Mouse (Mus musculus) Patski (cell line): ENCODE results near the gene St3gal2. TPM values are rescaled to one million over a fixed set of nuclear protein-coding genes. Genes with fewer than 3 reads are reported as not detected.
"Not testable (repeated sequence)": the region's sequence is repeated elsewhere in the genome, so short reads cannot be mapped to it uniquely, and the experiment has no call there.

Source experiments
- ATAC-seq: fragments of 100-300 bp; one replicate; pipeline ENCODE4 v1.8.0; 2021
- CTCF ChIA-PET: fragments of 350-600 bp; sonication (Branson Sonifier 250); formaldehyde crosslinking; loops from one replicate; lab custom pipeline; 2022; ENCODE audit warnings: inconsistent platforms; lab: Charles Lee
- POLR2A ChIA-PET: fragments of 350-600 bp; sonication (Branson Sonifier 250); formaldehyde crosslinking; loops from one replicate; lab custom pipeline; 2022; ENCODE audit warnings: antibody characterized with exemption, inconsistent platforms; lab: Charles Lee
- DNase-seq: peaks from one replicate; pipeline ENCODE4 v3.0.0-alpha.2; 2011; ENCODE audit warnings: low read depth, low spot score
- H3K27me3 ChIP-seq: fragments of 371-371 bp; one replicate; pipeline ENCODE4 v1.5.1; 2021
- CTCF ChIP-seq: fragments of 100-300 bp; IDR thresholded peaks from one replicate; pipeline ENCODE4 v1.5.1; 2021
- in situ Hi-C: fragments of 300-500 bp; cut with MboI; formaldehyde crosslinking; loops from 3 replicates; pipeline ENCODE4 v1.11.1; 2018; ENCODE audit warnings: low pct_unique_long_range_greater_than_20kb, mixed read lengths
- polyA plus RNA-seq: library from polyadenylated mRNA; unstranded; gene quantifications from one replicate; pipeline ENCODE4 v1.2.3, GENCODE M21; 2021

The St3gal2 gene
- polyA plus RNA-seq, 1 experiment from 2014 or later = 88.1 TPM

DNA sequence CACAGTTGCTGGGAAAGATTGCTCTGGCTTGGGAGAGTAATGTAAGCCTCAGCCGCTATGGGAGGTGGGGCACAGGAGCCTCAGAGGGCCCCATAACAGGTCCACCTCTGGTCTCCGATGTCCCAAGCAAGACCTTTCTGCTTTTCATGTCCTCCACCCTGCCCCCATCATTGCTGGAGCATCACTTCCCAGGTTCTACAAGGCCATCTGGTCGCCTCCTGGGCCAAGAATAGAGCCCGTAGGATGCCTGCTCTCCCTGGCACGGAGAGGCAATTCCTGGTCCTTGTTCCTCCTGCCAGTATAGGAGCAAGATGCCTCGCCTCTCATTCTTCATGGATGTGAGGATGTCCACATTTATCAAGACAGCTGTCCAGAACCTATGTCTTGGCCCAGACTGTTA, 40.2 kb downstream of the St3gal2 start:
- ATAC-seq (no peak), DNase-seq (no peak)
- no peak for TF ChIP-seq CTCF
- POLR2A ChIA-PET = no interaction called here
- in situ Hi-C loops = no loop called here
- no peaks in the 10 kb centered on the region for H3K27me3 ChIP-seq
- CTCF ChIA-PET = no interaction called here

DNA sequence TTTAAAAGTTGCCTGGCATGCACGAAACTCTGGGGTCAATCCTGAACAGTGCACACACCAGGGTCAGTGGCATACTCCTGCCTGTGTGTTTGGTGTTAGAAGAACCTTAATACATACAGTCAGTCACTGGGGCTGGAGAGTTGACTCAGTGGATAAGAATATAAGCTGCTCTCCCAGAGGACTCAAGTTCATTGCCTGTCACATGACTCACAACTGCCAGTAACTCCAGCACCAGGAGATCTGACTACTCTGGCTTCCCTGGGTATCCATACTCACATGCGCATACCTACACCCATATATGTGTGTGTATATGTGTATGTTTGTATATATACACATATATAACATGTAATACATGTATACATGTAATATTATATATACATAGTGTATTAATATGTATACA, 43.3 kb downstream of the St3gal2 start:
- in situ Hi-C loops = no loop called here
- no peak for TF ChIP-seq CTCF
- no peak for ATAC-seq

DNA sequence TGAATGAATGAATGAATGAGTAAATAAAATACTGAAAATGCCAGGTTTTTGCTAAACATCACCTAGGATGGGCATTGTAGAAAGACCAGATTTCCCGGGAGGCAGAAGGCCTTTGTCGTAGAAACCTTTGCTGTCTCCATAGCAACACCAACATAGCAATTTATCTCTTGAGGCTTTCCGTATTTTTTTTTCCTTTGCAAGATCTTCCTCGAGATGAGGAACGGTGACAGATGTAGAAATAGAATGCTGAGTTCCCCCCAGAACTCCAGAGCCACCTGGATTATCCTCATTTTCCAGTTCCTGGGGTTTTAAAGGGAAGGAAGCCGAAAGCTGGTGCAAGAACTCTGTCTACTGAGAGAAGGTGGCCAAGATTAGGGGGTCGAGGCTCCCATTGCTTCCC, 44.9 kb downstream of the St3gal2 start:
- in situ Hi-C loops = loop anchor here (5.0 kb wide), 1 partner anchor 52 kb away; no protein-coding TSS in a partner anchor
- no peak for ATAC-seq
- CTCF ChIA-PET = interaction anchor here (0.7 to 1.6 kb wide), 3 partner anchors 12 to 23 kb away, joined by 3 to 4 read pairs (median 4); no protein-coding TSS in a partner anchor
- POLR2A ChIA-PET = no interaction called here
- no peak for DNase-seq
- no peaks in the 10 kb centered on the region for H3K27me3 ChIP-seq
- no peak for TF ChIP-seq CTCF

More for the DNA sequence above, 43.3 kb downstream of the St3gal2 start:
- no peak for DNase-seq
- ChIA-PET CTCF (no interaction called here), POLR2A (no interaction called here)
- H3K27me3 ChIP-seq = no peaks in the 10 kb centered on the region

DNA sequence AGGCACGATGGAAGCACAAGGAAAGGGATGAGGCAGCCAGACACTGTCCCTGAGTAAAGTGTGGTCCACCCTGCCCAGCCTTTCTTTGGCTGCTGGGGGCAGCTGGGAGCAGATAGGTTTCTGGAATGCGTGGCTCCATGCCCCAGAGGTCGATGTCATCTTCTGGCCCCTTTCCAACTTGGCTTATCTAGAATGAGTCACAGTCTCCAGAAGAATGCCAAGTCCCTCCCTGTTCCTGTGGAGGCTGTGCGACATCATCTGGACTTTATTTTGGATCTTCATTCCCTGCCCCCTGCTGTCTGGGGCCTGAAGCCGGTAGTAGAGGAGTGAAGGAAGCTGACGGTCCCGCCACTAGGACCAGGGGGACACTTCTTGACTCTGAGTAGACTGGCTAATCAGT, 45.9 kb downstream of the St3gal2 start:
- peak; percentile 60 for DNase-seq
- POLR2A ChIA-PET = no interaction called here

DNA sequence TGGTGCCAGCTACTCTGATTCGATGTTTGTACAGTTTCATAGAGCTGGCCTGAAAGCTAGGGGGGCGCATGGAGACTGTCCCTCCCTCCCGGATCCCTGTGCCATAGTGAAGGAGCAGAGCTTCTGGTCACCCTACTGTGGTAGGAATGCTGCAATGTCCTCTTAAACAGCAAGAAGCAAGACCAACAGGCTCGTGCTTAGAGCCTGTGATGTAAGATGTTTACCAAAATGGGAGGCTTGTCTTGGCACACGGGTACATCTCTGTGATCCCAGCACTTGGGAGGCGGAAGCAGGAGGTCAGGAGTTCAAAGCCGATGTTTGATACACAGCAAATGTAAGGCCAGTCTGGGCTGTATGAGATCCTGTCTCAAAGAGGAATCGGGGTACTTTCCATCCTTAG, 46.9 kb downstream of the St3gal2 start:
- H3K27me3 ChIP-seq = no peaks in the 10 kb centered on the region
- no peak for ATAC-seq
- DNase-seq = no peak
- no peak for TF ChIP-seq CTCF
- in situ Hi-C loops = loop anchor here (5.0 kb wide), 1 partner anchor 54 kb away; no protein-coding TSS in a partner anchor
- POLR2A ChIA-PET = no interaction called here
- CTCF ChIA-PET = interaction anchor here (1.2 kb wide), 2 partner anchors 17 to 57 kb away, joined by 3 to 4 read pairs; no protein-coding TSS in a partner anchor

More for the DNA sequence above, 45.9 kb downstream of the St3gal2 start:
- H3K27me3 ChIP-seq = no peaks in the 10 kb centered on the region
- CTCF ChIA-PET = interaction anchor here (0.7 to 1.6 kb wide), 4 partner anchors 13 to 47 kb away, joined by 3 to 4 read pairs (median 4); no protein-coding TSS in a partner anchor
- in situ Hi-C loops = loop anchor here (5.0 kb wide), 1 partner anchor 53 kb away; no protein-coding TSS in a partner anchor
- ATAC-seq = peak; percentile 77
- no peak for TF ChIP-seq CTCF

DNA sequence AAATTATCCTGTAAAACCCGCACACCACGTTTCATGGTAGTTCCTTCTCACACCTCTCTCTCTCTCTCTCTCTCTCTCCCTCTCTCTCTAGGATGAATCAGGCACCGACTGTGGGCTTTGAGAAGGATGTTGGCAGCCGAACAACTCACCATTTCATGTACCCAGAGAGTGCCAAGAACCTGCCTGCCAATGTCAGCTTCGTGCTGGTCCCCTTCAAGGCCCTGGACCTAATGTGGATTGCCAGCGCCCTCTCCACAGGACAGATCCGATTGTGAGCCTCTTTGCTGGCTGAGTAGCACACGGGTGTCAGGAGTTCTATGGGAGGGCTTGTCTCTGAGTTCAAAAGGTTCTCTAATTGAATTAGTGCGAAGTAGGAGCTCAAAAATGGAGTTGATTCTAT, 47.6 kb downstream of the St3gal2 start:
- no peak for TF ChIP-seq CTCF
- in situ Hi-C loops = loop anchor here (5.0 kb wide), 1 partner anchor 55 kb away; no protein-coding TSS in a partner anchor
- no peaks in the 10 kb centered on the region for H3K27me3 ChIP-seq
- POLR2A ChIA-PET = interaction anchor here (0.6 to 0.7 kb wide), 2 partner anchors 16 to 126 kb away, joined by 3 to 5 read pairs; no protein-coding TSS in a partner anchor
- CTCF ChIA-PET = interaction anchor here (0.9 to 1.2 kb wide), 4 partner anchors 16 to 84 kb away, joined by 3 to 4 read pairs (median 3); no protein-coding TSS in a partner anchor
- ATAC-seq = no peak
- no peak for DNase-seq

DNA sequence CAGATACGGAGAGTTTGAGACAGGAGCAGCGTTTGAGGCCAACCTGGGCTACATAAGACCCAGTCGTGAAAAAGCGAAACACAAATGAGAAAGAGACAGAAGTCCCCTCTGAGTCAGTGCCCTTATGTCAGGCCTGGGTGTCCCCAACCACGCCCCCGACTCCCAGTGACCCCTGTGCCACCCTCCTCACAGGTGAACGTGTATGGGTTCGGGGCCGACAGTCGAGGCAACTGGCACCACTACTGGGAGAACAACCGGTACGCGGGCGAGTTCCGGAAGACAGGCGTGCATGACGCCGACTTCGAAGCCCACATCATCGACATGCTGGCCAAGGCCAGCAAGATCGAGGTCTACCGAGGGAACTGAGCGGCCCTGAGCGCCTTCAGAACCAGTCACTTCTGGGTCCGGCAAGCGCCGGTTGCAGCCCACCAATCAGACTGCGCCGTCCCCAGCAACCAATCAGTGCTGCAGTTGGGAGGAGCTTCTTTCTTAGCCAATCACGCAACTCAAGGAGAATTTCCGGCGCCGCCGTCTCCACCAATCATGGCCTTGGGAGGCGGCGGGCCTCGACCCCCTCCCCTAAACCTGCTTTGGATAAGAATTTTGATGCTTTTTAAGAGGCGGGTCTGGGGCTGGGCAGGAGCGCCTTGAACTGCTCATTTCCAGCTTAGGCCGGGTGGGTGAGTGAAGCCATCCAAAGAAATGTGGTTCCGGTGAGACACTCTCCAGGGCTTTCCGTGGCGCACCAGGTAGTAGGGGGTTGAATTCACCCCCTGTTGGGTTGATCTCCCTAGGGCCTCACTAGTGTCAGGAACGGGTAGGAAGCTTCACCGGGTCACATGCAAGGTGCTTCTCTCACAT, 50.4 kb downstream of the St3gal2 start:
- ChIA-PET POLR2A (no interaction called here), CTCF (no interaction called here)
- in situ Hi-C loops = loop anchor here (5.0 kb wide), 1 partner anchor 58 kb away; no protein-coding TSS in a partner anchor
- no peak for ATAC-seq
- H3K27me3 ChIP-seq = no peaks in the 10 kb centered on the region
- no peak for DNase-seq
- no peak for TF ChIP-seq CTCF

DNA sequence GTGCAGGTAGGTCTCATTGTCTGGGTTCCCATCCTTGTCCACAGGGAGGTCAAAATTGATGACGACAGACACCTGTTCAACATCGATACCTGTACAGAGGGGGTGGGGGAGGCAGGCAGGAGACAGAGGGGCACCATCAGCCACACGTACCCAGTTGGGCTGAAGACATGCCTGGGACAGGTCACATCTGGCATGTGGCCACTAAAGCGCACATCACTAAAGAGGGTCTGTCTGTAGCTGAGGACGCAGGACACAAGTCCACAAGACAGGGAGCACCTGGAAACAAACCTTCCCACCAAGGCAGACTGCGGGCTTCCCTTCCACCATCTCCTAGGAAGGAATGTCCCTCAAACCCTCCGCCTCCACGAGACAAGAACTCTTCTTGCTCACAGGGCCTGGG, 56.8 kb downstream of the St3gal2 start:
- CTCF ChIA-PET, DNase-seq, H3K27me3 ChIP-seq, POLR2A ChIA-PET, ATAC-seq: not testable (repeated sequence)
- in situ Hi-C loops = loop anchor here (25.0 kb wide), 1 partner anchor 339 kb away; no protein-coding TSS in a partner anchor

DNA sequence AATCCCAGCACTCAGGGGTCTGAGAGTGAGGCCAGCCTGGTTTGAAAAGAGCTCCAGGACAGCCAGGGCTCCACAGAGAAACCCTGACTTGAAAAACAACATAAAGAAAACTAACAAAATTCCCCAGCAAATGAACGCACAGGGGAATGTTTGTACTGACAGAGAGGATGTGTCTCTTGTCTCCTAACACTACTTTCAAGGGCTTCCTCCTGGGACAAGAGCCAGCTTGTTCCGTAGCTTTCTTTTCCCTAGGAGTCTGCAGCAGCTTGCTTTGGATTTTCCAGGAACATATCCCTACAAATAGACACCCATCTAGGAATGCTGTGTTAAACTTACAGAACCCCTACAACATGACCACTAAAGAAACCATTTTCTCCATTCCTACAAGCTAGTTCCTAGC, 58.3 kb downstream of the St3gal2 start:
- DNase-seq, H3K27me3 ChIP-seq, ATAC-seq, CTCF ChIA-PET, POLR2A ChIA-PET: not testable (repeated sequence)
- in situ Hi-C loops = loop anchor here (25.0 kb wide), 1 partner anchor 341 kb away; no protein-coding TSS in a partner anchor

DNA sequence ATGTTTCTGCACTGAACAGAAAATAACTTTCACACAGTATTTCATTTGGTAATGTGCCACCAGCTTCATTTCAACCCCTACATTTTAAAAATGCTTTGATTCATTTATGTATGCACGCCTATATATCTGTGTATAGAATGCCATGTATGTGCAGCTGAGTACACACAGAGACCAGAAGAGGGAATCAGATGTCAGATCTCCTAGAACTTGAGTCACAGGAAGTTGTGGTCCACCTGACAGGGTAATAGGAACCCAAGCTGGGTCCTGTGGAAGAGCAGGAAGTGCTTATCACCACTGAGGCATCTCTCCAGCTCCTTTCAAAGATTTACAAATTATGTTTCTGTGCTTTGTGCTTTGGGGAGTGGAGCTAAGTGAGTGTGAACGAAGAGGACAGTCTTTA, 61.6 kb downstream of the St3gal2 start:
- CTCF ChIA-PET = interaction anchor here (1.0 to 1.2 kb wide), 2 partner anchors 16 to 70 kb away, joined by 3 read pairs; partner anchors contain the start of gene Ddx19a
- no peak for ATAC-seq
- POLR2A ChIA-PET = interaction anchor here (0.7 to 1.3 kb wide), 3 partner anchors 13 to 122 kb away, joined by 3 to 5 read pairs (median 3); no protein-coding TSS in a partner anchor
- no peak for DNase-seq
- no peak for TF ChIP-seq CTCF
- in situ Hi-C loops = loop anchor here (10.0 to 25.0 kb wide), 2 partner anchors 227 to 344 kb away; no protein-coding TSS in a partner anchor
- no peaks in the 10 kb centered on the region for H3K27me3 ChIP-seq
